Mouse (Mus musculus): ENCODE measurements at regions not wholly inside any gene's neighbourhood (a gene's known extent, or its start where the extent isn't known, plus 50 kb on each side); places are given as distances from the start of the nearest gene placed in this dataset.

GRCm38 (mm10) chr4:58661781-58662293 lies 108.1 kb upstream of the Lpar1 start:
- no peak for DNase-seq (ENCODE audit: low spot score in 2 of 2)

GRCm38 (mm10) chr4:58660511-58660910 lies 106.8 kb upstream of the Lpar1 start:
- DNase-seq (ENCODE audit: low spot score in 2 of 2): no peak

- no peak for DNase-seq (ENCODE audit: low spot score in 2 of 2)
Measured at GRCm38 (mm10) chr4:58658206-58658605, 104.5 kb upstream of the Lpar1 start.

DNA sequence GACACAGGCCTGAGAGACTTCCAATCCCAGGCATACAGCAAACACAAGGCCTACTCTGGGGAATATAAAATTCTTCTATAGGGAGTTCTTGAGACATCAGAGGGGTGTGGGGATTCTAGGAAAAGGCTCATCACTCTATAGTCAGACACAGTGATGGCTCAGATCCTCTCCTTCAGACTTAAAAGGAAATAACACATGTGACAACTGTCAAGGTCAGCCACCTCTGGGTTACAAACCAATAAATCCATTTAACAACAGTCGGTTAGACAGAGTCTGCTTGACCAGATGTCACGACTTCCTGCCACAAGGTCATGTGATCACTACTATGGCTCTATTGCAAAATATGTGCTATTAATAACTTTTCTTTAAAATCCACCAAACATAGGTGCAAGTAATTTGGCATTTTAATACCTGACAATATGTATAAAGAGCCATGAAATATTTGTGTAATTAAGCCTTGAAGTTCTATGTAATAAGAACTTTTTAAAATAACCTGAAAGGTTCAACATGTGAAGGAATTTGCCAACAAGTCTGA lies 94.1 kb upstream of the Lpar1 start:
- DNase-seq (ENCODE audit: low spot score in 2 of 2): no peak

- no peak for DNase-seq (ENCODE audit: low spot score in 2 of 2)
Measured at GRCm38 (mm10) chr4:58646821-58647220, 93.1 kb upstream of the Lpar1 start.

DNA sequence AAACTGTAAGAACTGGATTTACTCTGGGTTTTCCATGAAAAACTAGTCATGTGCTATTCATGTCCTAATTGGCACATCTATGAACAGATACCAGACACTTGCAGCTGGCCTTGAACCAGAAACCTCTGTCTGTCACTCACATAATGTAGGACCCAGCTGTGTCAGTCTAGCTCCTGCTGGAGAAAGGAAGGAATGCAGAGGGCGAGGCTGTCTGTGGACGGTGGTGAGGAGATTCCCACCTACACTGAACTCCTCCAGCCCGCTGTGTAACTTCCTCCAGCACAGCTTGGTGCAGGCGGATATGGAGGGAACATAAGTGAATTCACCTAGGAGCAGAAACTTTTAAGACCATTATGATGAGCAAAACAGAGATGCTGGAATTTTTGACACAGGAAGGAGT lies 89.7 kb upstream of the Lpar1 start:
- peak in 1 of 2 experiments; percentile 6 for DNase-seq (ENCODE audit: low spot score in 2 of 2)

DNA sequence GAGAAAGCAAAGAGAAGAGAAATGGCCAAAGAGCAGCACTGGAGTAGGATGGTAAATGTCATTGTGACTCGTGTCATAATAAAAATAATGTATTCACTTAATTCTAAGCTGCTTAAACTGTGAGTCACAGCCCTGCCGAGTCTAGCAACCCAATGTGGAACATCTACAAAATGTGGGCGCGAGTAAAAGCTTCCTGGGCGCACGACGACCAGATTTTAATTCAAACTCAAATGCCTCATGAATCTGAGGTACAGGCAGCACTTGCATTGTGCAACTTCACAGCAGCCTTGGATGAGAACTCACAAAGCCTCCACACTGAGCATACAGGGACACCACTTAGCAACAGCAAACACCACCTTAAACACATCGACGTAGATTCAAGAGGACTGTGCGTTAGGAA lies 88.5 kb upstream of the Lpar1 start:
- DNase-seq (ENCODE audit: low spot score in 2 of 2): peak; percentile 8 to 25

- no peak for DNase-seq (ENCODE audit: low spot score in 2 of 2)
Measured at GRCm38 (mm10) chr4:58632696-58633095, 79.0 kb upstream of the Lpar1 start.

DNA sequence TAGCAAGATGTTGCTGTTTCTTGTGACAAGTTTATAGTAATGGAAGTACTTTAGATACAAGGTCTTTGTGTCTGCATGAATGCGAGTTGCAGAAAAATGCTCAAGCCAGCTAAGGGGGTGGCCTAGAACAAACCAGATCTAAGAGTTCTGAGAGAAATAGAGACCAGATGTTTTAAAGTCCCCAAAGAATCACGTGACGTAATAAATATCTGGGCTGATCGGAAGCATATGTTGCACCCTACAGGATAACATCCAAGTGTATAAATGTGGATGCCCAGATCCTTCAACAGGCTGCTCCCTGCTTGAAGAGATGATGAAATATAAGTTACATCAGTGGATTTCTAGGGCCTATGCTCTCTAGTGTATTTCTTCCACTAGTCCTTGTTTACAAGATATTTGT lies 77.7 kb upstream of the Lpar1 start:
- no peak for DNase-seq (ENCODE audit: low spot score in 2 of 2)

GRCm38 (mm10) chr4:58627021-58627420 lies 73.3 kb upstream of the Lpar1 start:
- DNase-seq (ENCODE audit: low spot score in 2 of 2): no peak

GRCm38 (mm10) chr4:58624059-58624458 lies 70.4 kb upstream of the Lpar1 start:
- DNase-seq (ENCODE audit: low spot score in 2 of 2): no peak

DNA sequence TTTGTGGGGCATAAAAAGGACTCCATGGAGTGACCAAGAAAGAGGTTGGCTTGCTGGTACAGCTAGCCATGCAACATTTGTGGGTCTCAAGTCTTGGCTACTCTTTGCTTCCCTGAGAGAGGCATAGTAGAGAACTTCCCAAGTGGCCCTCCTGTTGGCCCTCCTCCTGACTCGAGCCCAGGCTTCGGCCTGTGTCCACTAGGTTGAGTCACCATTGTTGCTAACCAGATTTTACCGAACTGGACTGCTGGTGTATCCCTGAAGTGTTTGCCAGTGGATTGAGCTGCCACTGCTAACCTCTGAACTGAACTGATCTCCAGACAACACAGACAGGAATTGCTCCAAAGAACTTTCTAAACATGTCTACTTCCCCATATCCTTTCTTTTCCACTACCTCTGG lies 66.9 kb upstream of the Lpar1 start:
- DNase-seq (ENCODE audit: low spot score in 2 of 2): no peak

DNA sequence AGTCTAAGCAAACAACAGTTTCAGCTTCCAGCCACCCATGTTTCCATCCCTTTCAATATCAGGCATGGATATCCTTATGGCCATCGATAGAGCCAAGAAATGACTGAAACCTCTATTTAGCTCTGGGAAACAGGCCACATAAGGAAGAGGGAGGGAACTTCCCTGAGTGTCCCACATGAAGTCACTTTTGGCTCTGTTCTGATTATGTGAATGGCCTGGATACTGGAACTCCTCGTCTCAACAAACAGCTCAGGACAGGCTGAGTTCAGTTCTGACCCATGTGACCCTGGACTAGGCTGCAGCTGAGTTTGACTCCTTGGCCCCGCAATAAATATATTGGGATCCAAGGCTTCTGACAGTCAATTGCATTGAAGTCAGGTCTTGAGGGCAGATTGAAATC lies 63.6 kb upstream of the Lpar1 start:
- DNase-seq (ENCODE audit: low spot score in 2 of 2): no peak

DNA sequence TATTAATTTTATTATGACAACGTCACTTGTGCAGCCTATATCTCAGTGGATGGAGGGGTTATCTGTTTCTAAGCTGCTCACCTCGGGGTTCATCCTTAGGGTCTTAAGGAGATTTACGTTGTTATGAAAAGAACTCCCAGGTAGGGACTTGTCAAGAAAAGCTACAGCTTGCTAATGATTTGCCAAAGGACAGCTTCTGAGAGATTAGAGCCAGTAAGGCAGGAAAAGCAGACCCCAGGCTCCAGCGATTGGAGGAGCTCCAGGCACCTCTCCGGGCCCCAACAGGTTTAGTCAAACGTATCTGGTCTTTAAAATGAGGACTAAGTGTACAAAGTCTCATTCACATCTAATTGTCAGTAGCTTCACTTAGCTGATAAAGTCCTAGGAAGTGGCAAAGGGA lies 59.8 kb upstream of the Lpar1 start:
- DNase-seq (ENCODE audit: low spot score in 2 of 2): no peak

- no peak for DNase-seq (ENCODE audit: low spot score in 2 of 2)
Measured at GRCm38 (mm10) chr4:58613022-58613421, 59.3 kb upstream of the Lpar1 start.

DNA sequence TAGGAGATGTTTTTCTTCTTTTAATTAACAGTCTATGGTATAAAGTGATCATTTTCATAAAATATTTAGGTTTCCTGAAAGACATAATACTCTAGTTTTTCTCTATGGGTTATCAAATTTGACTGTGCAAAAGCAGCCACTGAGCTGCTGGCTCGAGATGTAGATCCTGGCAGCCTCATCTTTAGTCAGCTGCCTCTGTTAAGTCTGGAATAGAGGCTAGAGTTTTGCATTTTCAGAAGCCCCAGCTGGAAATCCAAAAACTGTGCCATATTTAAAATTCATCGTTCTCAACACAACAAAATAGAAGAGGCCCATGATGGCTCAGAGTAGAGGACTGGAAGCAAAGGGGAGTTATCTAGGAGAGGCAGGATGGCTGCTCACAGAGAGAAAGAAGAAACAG lies 53.8 kb upstream of the Lpar1 start:
- DNase-seq (ENCODE audit: low spot score in 2 of 2): no peak

DNA sequence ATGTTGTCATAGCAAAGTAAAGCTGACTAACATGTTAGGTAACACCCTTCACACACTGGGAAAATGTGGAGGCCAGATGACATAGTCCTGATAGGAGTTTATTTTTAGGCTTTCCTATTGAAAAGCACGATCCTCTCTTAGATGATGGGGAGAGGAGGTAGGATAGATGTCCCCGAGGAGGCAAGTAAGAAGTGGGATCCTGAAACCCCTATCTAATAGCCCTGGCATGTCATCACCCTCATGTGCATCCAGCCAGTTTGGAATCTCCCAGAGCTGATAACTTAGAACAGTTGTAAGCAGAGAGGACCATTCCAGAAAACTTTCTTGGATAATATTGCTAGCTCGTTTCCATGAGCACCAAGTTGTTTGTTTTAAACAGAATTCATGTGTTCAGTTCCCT lies 52.2 kb upstream of the Lpar1 start:
- DNase-seq (ENCODE audit: low spot score in 2 of 2): no peak

Measured in left cerebral cortex, adult 18-20 months (tissue).